Mouse (Mus musculus) lung, embryonic 14.5 days (tissue): ENCODE data around the gene Ldlrad3. TPM values are rescaled to one million over a fixed set of nuclear protein-coding genes. Genes with fewer than 3 reads are reported as not detected.

Experiments used
- ATAC-seq: fragments of 200-750 bp; cut with Nextera tagmentation; 2 replicates; pipeline ENCODE4 v1.8.0; 2017; ENCODE audit warnings: mild to moderate bottlenecking, moderate TSS enrichment, moderate library complexity; ENCODE audit not compliant: insufficient read depth
- DNase-seq: peaks from one replicate; pipeline ENCODE4 v3.0.0-alpha.2; 2015
- H3K27ac ChIP-seq: fragments of 300-500 bp; sonication (generic); 2 replicates; pipeline ENCODE4 v1.5.1; 2014; ENCODE audit warnings: low read depth, mild to moderate bottlenecking, moderate library complexity
- H3K27me3 ChIP-seq: fragments of 300-500 bp; sonication (generic); 2 replicates; pipeline ENCODE4 v1.6.1; 2014; ENCODE audit warnings: low read length, control low read depth; ENCODE audit not compliant: insufficient read depth
- H3K36me3 ChIP-seq: fragments of 300-500 bp; sonication (generic); 2 replicates; pipeline ENCODE4 v1.6.1; 2014; ENCODE audit warnings: control low read depth; ENCODE audit not compliant: insufficient read depth
- H3K4me1 ChIP-seq: fragments of 300-500 bp; sonication (generic); 2 replicates; pipeline ENCODE4 v1.6.1; 2014; ENCODE audit warnings: antibody characterized with exemption, control low read depth; ENCODE audit not compliant: insufficient read depth
- H3K4me2 ChIP-seq: fragments of 300-500 bp; sonication (generic); 2 replicates; pipeline ENCODE4 v1.6.1; 2014; ENCODE audit warnings: mild to moderate bottlenecking
- H3K4me3 ChIP-seq: fragments of 300-500 bp; sonication (generic); 2 replicates; pipeline ENCODE4 v1.5.1; 2014; ENCODE audit warnings: low read depth, low read length
- H3K9ac ChIP-seq: fragments of 300-500 bp; sonication (generic); 2 replicates; pipeline ENCODE4 v1.6.1; 2014
- H3K9me3 ChIP-seq: fragments of 300-500 bp; sonication (generic); 2 replicates; pipeline ENCODE4 v1.6.1; 2016; ENCODE audit warnings: low read depth, low read length, control low read depth
- CTCF ChIP-seq: IDR thresholded peaks from 2 replicates; pipeline ENCODE4 v1.5.1; 2016; ENCODE audit warnings: antibody characterized with exemption, low read depth
- WGBS: fragments of 180-500 bp; shearing (Covaris S2); extraction: QIAGEN DNeasy Blood & Tissue Kit; methylation state at CpG from one replicate; pipeline ENCODE4 v1.1.7; 2014; 5-methylcytosine and 5-hydroxymethylcytosine counted together
- polyA plus RNA-seq: library from polyadenylated mRNA; unstranded; fragments of >200 nt; fragmentation: Nextera tagmentation; extraction: Ambion mirVana; gene quantifications from 2 replicates; pipeline ENCODE4 v1.2.1, GENCODE M21; 2014

The Ldlrad3 gene
- polyA plus RNA-seq, 1 experiment from 2014 or later, result 60.4 TPM

DNA sequence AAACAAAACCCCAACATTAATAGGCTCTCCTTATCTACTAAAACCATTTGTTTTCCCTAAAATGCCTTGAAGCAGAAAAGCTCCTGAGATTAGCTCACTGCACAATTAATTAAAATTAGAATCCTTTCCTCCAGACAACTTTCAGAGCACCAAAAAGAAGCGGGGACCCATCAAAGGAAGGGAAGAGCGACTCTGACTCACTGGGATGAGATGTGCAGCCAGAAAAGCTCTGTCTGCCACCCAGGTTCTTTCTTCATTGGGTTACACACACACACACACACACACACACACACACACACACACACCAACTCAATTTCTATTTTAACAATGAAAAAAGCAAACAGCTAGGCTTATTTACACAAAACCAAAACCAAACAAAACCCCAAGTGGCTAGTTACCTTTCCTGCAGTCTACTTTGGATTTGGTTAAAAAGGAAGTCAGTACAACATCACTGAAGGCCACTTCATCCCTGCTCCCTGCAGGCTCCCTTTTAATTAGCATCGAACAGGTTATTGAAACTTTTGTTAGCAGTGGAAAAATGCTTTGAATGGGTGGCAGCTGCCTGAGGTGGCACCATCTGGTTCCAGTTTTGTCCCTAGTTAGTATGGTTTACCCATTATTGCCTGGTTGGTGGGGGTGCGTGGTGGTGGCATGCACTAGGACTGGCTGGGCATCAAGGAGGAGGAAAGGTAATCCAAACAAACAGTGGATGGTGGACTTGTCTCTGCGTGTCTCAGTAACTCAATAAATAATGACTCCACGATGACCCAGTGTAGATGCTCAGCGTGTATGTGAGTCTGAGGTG is 235.3 kb downstream of the Ldlrad3 start:
- Histone ChIP-seq H3K4me1 (no peaks in the 10 kb centered on the region), H3K9ac (no peak overlapping the region), H3K9me3 (no peaks in the 10 kb centered on the region), H3K27ac (no peak overlapping the region), H3K36me3 (peaks cover 31% of the 10 kb centered on the region), H3K4me2 (no peak overlapping the region), H3K4me3 (no peak overlapping the region), H3K27me3 (no peaks in the 10 kb centered on the region)
- 46% methylated on average over 7 of the region's 7 CpGs for WGBS
- TF ChIP-seq CTCF, result no peak
- DNase-seq (peak; percentile 25), ATAC-seq (no peak)

DNA sequence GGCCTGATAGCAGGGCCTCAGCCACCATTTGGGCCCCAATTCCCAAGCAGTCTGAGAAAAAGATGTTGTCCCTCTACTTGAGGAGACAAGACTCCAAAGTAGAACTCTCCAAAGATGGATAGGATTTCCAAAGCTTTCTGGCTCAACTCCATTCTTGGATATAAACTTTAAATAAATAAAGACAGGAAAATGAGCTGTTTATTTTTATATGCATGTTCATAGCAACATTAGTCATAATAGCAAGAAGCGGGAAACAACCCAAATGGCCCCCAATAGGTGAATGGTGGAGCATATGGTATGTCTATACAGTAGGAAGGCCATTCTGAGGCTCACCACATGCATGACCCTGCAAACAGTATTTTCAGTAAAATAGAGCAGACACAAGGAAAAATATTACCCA is 251.2 kb downstream of the Ldlrad3 start:
- Histone ChIP-seq H3K4me2 (no peak overlapping the region), H3K36me3 (no peaks in the 10 kb centered on the region), H3K4me1 (no peaks in the 10 kb centered on the region), H3K9me3 (no peaks in the 10 kb centered on the region), H3K27me3 (no peaks in the 10 kb centered on the region), H3K4me3 (no peak overlapping the region), H3K9ac (no peak overlapping the region), H3K27ac (no peak overlapping the region)
- DNase-seq, result peak; percentile 56
- ATAC-seq, result no peak
- TF ChIP-seq CTCF, result no peak
- WGBS, result 58% methylated on average over 1 of the region's 1 CpGs

DNA sequence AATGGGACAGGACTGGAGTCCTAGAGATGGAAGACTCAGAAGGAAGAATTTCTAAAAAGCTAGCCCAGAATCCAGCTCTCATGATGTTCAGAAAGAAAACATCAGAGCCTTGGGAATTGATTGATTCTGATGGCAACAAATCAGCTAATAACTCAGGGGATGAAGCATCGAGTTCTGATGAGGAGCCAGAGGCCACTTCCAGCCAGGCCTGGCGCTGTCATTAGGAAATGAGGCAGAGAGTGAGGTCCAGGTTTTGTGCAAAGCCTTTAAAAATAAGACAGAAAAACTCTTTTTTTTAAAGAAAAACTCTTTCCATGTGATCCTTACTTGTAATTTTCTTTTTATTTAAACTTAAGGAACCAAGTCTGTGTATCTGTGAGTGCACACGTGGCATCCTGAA is 252.9 kb downstream of the Ldlrad3 start:
- no peak overlapping the region for H3K4me2 ChIP-seq
- DNase-seq, result no peak
- no peak for ATAC-seq
- no peaks in the 10 kb centered on the region for H3K4me1 ChIP-seq
- WGBS, result 66% methylated on average over 3 of the region's 3 CpGs
- H3K9me3 ChIP-seq, result no peaks in the 10 kb centered on the region
- no peak for TF ChIP-seq CTCF
- H3K27me3 ChIP-seq, result no peaks in the 10 kb centered on the region
- no peaks in the 10 kb centered on the region for H3K36me3 ChIP-seq
- H3K9ac ChIP-seq, result no peak overlapping the region
- H3K27ac ChIP-seq, result no peak overlapping the region
- no peak overlapping the region for H3K4me3 ChIP-seq

DNA sequence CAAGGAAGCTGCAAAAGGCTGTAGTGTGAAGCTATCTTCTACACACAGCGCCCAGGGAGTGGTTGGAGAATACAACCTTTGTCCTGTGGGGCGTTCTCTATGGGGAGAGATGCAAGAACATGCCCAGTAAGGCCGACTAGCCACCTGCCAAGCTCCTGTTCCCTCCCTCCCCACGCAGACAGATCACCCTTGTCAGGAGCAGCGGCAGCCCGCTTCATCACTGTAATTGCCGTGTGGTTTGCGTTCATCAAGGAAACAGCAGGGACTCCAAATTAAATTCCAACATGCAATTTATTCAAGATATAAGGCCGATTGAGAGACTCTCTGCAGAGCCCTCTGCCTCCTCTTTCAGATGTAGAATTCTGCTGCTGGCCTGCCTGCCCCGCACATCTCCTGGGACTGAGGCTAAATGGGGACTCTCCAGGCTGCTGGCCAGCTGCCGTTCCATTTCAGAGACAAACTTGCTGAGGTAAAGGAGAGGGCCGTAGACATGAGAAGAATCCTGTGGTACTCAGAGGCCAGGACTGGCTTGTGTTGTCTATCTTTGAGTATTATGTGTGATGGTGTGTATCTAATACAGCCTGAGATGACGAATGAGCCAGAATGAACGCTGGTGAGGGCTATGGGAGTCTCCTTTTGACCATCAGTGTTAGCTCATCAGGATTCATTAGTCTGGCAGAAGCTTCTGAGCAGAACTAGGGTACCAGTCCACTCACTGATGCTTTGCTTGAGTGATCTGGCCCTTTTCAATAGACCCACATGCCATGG is 253.8 kb downstream of the Ldlrad3 start:
- Histone ChIP-seq H3K4me1 (no peaks in the 10 kb centered on the region), H3K4me3 (no peak overlapping the region), H3K9me3 (no peaks in the 10 kb centered on the region), H3K9ac (no peak overlapping the region), H3K36me3 (no peaks in the 10 kb centered on the region), H3K27ac (no peak overlapping the region), H3K4me2 (no peak overlapping the region), H3K27me3 (no peaks in the 10 kb centered on the region)
- TF ChIP-seq CTCF, result no peak
- DNase-seq (no peak), ATAC-seq (no peak)
- WGBS, result 81% methylated on average over 14 of the region's 14 CpGs

DNA sequence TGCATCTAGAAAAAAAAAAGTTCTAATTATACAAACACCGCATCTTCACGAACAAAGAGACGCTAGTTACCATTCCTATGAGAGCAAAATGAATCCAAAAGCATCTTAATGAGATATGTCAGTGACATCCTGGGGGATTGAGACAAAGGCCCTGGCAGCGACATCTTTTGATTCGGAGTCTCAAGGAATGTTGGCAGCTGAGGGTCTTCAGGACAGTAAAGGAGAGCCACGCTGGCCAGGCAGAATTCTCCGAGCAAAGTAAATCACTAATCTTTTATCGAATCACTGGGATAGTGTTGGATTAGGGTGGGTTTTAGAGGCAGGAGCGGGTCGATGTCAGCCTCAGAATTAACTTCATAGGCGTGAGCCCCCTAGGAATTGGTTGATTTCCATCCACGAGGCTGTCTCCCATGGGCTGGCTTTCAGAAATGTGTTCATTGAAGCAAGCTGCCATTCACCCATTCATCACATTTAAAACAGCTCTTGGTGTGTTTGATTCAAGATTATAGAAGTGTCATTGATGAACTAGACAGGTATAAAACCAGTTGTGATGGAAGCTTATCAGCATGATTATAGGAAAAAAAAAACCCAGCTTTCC is 260.5 kb downstream of the Ldlrad3 start:
- TF ChIP-seq CTCF, result no peak
- Histone ChIP-seq H3K27ac (no peak overlapping the region), H3K27me3 (no peaks in the 10 kb centered on the region), H3K36me3 (no peaks in the 10 kb centered on the region), H3K4me3 (no peak overlapping the region), H3K9me3 (no peaks in the 10 kb centered on the region), H3K9ac (no peak overlapping the region), H3K4me2 (no peak overlapping the region), H3K4me1 (no peaks in the 10 kb centered on the region)
- no peak for DNase-seq
- whole genome bisulfite sequencing, result 75% methylated on average over 12 of the region's 12 CpGs
- ATAC-seq, result no peak

DNA sequence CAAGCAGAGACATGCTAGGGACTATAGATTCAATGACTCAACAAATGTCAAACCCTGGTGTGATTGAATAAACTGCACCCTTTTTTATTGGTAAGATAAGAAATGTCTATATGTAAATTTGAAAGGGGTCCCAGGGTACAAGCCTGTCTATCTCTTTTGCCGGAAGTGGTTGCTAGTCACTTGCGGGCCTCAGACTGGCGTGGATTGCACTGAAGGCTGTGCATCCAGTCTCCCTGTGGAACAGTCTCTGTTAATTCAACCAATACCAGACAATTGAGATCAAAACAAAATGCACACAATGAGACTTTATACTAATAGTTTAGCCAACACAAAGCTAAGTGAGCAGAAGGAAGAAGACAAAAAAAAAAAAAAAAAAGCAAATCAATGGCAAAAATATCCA is 261.0 kb downstream of the Ldlrad3 start:
- Histone ChIP-seq H3K27ac (no peak overlapping the region), H3K4me2 (no peak overlapping the region), H3K36me3 (no peaks in the 10 kb centered on the region), H3K27me3 (no peaks in the 10 kb centered on the region), H3K4me3 (no peak overlapping the region), H3K9me3 (no peaks in the 10 kb centered on the region), H3K9ac (no peak overlapping the region), H3K4me1 (no peaks in the 10 kb centered on the region)
- ATAC-seq (no peak), DNase-seq (no peak)
- 90% methylated on average over 3 of the region's 3 CpGs for WGBS
- TF ChIP-seq CTCF, result no peak

DNA sequence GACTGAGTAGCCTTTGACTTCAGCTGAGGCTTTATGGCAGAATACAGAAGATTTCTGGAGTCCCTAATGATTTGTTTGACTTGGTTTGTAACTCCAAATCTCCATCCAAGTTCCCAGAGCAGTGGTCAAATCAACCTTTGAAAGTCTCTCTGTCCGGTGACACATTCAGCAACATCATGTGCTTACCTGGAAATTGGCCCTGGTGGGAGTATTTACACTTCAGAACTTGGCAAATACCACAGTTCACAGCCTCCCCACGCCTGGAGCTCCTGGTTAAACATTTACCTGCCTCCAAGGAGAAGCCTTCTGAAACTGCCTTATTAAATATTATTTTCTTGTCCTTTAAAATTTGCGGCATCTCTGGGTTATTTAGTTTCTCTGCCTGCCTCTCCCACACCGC is 263.0 kb downstream of the Ldlrad3 start:
- Histone ChIP-seq H3K9ac (no peak overlapping the region), H3K27me3 (no peaks in the 10 kb centered on the region), H3K4me1 (no peaks in the 10 kb centered on the region), H3K9me3 (no peaks in the 10 kb centered on the region), H3K4me3 (no peak overlapping the region), H3K4me2 (peak overlapping the region; percentile 13; the same call in 1 of the 2 replicates), H3K27ac (no peak overlapping the region), H3K36me3 (no peaks in the 10 kb centered on the region)
- DNase-seq (peak; percentile 52), ATAC-seq (no peak)
- WGBS, result 62% methylated on average over 4 of the region's 4 CpGs
- no peak for TF ChIP-seq CTCF
